Mouse (Mus musculus): ENCODE measurements at regions not wholly inside any gene's neighbourhood (a gene's known extent, or its start where the extent isn't known, plus 50 kb on each side); places are given as distances from the start of the nearest gene placed in this dataset.

DNA sequence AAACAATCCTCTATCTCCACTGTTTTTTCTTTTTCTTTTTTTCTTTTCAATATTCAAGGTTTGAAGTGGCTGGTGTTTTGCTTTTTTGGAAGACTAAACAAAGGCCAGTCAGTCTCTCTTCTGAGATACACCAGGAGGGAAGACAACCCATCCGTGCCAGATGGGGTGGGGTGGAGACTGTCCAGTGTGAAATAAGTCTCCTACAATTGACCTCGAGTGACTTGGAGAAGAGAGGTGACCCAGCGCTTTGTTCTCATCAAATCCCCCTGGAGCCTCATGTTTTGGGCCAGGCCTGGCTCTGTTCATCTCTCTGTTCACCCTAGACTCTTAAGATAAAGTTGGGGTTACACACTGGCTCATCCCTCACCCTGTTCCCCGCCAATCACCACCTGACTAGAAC lies 169.2 kb upstream of the Tbca start:
- no peak for DNase-seq (ENCODE audit: low spot score)

DNA sequence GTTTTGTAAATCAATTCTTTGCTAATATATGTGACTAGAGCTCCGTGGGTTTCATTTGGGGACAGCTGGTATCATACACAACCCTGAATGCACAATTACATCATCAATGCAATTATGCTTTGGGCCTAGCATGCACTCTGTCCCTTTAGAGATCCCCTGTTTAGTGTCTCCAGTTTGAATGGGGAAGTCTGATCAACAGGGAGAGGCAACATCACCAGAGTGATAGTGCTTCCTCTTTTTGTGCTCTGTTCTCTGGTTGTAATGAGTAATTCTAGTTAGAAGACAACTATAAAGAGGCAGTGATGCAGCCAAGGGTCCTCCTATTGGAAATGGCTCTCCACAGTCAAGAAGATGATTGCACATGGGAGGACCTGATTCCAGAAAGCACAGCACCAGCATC lies 158.7 kb upstream of the Tbca start:
- DNase-seq (ENCODE audit: low spot score) = no peak

DNA sequence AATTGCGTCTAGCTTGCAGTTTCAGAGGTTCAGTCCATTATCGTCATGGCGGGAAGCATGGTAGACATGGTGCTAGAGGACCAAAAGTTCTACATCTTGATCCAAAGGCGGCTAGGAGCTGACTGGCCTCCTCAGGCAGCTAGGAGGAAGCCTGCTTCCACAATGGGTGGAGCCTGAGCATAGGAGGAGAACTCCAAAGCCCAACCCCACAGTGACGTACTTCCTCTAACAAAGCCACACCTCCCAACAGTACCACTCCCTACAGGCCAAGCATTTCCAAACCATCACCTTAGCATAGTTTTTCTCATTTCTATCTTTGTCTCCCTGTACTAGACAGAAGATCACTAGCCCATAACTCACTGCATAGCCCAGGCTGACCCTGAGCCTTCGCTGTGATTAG lies 158.0 kb upstream of the Tbca start:
- no peak for DNase-seq (ENCODE audit: low spot score)

DNA sequence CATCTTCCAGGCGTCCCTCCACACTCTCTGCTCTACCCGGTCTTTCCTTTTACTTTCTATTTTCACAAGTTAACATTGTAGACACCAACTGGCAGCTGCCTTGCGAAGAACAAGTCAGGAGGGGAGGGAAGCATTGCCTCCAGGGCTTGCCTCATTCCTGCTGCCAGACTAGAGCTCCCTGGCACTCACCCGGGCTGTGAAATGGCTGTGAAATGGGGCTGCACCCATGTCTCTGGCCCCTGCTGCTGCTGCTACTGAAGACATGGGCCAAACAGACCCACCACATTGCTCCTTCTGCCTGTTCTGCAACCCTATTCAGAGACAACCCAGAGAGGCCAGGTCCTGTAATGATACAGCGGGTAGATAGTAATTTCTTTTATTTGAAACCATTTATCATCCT lies 156.0 kb upstream of the Tbca start:
- no peak for DNase-seq (ENCODE audit: low spot score)

DNA sequence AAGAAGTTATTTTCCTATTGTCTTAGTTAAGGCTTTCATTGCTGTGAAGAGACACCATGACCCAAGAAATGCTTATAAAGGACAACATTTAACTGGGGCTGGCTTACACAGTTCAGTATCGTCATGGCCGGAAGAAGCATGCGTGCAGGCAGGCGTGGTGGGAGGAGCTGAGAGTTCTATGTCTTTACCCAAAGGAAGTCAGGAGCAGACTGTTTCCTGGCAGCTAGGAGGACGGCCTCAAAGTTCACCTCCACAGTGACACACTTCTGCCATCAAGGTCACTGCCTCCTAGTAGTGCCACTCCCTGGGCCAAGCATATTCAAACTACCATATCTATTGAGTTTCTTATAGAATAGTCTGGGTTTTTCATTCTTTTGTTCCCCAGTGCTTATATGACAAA lies 148.4 kb upstream of the Tbca start:
- DNase-seq (ENCODE audit: low spot score) = no peak

DNA sequence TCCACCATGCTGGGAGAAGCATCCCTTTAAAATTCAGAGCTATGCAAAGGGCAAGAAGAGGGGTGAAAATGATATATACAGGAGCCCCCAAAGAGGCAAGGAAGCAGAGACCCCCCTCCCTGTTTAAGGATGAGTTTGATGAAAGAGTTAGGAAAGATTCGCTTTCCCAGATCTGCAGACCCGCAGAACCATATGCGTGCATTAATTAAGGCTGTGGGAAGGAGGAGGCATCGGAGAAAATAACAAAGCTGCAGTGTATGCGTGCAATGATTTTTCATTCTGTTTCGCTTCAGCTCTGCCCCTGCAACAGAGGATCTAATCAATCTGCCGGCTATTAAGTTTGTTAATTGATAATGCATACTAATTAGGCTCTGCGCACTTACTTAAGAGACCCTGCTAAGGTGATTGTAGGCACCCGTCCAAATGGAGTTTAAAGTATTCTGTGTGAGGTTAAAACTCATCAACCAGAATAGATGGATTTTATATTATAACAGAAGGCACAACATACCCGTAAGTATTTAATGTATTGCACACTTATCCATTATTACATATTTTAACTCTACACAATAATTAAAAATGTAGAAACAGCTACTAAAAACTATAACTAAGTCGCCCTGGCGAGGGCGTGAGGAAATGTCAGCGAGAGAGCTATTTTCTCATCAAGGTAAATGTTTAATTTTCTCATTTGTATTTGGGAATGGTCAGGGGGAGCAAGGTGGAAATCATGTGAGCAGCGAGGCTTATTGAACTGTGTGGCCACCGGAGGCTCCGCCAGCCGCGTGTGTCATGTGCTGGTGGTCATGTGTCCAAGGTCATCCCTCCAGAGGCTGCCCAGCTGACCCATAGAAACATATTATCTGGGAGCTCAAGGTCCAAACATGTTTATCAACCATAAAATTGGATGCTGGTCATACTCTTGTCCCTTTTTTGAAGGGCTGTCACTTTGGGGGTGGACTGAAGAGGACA lies 143.2 kb upstream of the Tbca start:
- no peak for DNase-seq (ENCODE audit: low spot score)

DNA sequence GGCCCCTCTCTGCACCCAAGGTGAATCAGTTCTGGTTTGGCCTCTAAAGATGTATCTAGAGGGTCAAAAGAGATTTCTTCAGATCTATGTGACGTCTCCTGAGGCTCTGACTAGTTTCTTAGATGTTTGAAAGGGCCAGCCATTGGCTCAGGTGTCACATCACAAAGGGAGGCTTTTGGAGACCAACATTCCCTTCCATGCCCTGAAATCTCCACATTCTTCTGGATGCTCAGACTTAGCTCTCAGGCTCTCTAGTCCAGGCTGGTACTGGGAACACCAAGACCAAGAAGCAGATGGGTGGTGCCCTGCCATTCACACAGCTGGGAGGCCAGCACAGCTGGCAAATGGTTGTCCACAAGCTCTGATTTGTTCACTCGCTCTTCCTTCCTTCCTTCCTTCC lies 142.4 kb upstream of the Tbca start:
- DNase-seq (ENCODE audit: low spot score) = no peak

DNA sequence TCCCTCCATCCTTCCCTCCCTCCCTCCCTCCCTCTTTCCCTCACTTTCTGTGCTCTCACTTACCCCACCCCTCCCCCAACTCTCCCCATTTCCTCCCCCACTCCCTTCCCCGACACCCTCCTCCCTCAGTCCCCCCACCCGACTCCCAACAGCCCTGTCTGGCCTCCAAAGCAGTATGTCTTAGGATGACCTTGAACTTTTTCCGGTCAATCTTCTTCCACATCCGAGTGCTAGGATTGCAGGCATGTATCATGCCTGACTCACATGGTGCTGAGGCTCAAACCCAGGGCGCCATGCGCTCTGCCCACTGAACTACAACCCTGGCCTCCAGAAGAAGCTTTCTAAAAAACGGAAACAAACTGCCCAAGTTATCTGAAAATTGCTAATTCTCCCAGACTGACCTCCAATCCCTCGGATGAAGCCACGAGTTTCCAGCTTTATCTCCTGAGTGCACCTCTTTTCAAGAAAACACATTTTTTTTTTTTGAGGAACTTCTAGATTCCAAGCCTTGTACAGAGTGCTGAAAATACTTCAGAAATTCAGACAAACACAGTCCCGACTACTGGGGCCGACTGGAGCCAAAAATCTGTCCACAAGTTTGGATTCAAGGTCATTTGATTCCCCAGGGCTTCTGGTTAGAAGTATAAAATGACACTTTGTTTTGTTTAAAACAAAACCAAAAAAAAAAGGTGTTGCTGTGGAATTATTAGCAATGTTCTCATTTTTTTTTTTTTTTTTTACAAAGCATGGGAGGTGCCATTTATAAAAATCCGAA lies 141.7 kb upstream of the Tbca start:
- no peak for DNase-seq (ENCODE audit: low spot score)

DNA sequence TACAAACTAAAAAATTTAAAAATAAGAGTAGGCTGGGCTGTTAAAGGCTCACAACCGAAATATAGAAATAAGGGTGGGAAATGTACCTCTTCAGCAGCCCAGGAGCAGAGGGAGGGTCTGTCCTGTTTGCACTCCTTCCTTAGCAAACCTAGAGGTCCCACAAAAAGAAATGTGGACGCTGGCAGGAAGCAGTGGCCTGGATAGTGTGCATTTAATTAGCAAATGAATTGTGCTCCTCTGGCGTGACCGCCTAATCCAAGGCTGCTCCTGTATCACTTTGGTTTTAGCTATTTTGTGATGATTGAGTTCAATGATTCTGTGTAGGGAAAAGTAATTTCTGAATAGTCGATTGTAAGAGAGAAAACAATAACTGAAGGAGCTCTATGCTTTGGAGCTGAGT lies 141.1 kb upstream of the Tbca start:
- DNase-seq (ENCODE audit: low spot score) = no peak

DNA sequence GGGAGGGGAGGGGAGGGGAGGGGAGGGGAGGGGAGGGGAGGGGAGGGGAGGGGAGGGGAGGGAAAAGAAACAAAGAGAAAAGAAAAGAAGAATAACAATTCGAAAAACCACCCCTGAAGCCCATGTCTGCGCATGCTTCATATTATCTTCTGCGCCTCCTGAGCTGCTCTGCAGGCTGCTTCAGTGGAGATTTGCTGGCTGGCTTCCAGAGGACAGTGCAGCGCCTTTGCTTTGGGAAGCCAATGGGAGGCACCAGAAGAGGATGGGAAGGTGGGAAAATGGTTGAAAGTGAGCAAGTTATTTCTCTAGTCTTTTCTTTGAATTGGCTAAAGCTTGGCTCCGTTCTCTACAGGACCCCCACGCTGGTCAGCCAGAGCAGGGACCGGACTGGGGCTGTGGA lies 137.8 kb upstream of the Tbca start:
- no peak for DNase-seq (ENCODE audit: low spot score)

DNA sequence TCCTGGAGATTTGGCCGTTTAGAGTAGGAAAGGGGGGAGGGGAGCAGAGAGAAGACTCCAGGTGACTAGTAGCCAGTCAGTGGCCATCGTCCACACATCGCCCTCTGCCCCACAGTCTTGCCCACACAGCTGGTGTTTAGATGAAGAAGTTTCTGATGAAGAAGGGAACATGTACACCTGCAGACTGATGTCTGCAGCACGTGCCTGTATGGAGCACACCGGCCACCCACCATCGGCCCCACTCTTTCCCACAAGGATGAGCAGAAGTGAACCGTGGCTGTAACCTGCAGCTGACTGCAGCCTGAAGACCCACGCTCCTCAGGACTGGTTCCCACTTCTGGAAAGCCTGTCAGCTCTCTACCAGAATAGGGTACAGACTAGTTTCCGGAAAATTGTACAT lies 121.1 kb upstream of the Tbca start:
- DNase-seq (ENCODE audit: low spot score) = no peak

DNA sequence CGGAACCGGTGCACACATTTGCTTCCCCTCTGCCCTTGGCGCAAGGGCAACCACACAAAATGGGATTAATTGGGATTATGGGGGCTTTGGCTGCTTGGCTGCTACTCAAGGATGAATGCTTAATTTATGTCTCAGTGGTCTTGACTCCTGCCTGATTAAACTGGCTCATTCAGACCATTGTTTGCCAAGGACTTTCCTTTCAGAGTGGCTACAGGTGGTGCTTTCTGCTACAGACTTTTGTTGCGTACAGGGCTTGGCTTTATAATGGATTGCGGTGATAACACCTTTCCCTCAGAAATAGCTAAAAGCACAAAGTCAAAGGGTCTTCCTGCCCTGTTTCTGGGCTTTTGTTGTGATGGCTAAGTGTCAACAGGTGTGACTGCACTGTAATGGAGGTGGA lies 120.4 kb upstream of the Tbca start:
- no peak for DNase-seq (ENCODE audit: low spot score)

DNA sequence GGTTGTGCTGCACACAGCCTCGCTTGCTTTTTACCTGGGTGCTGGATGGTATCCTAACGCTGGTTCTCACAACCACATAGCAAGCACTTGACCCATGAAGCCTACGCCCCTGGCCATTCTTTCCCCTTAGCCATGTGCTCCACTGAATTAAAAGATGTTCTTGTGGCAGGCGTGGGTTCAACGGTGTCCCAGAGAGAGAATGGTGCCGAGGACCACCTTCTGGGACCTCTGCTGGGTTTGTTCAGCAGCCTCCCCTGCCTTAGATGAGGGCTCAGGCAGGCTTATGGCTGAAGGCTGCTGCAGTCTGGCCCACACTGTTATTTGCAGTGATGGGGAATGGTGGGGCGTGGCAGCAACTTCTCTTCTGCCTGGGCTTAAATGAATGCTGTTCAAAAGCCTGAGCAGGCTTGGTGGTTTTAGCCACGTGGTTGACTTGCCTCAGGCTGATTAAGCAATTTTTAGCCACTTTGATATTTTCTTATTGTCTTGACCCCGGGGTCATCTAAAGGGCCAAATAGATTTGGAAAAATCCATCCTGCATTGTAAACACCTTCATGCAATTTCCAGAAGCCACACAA lies 119.5 kb upstream of the Tbca start:
- DNase-seq (ENCODE audit: low spot score) = no peak

DNA sequence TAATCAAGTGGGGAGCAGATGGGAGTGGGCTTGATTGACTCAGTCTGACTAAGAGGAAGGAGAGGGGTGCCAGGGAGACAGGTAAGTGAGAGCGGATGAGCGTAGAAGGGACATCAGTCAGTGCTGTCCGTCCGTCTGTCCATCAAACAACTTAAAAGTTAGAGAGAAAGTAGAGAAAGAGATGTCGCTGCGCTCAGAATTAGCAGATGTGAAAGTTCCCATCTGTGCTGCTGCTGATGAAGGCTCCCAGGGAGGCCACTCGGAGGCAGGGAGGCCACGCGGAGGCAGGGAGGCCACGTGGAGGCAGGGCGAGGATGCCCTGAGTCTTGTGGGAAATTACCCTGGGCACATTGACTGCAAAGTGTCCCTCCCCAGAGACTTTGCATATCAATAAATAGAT lies 118.4 kb upstream of the Tbca start:
- DNase-seq (ENCODE audit: low spot score) = no peak

DNA sequence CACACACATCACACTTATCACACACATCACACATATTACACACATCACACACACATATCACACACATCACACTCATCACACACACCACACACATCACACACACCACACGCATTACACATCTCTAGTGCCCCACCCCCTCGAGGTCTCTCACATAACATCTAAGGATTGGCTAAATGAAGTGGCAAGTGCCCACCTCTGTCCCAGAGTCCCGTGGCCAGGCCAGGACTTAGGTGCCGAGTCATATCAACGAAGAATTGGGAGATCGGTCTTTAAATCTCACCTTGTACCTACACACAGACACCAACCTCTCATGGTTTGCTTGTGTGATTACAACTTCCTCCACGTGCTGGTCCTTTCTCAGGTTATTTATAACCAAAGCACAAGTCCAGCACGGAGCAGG lies 117.7 kb upstream of the Tbca start:
- DNase-seq (ENCODE audit: low spot score) = no peak

DNA sequence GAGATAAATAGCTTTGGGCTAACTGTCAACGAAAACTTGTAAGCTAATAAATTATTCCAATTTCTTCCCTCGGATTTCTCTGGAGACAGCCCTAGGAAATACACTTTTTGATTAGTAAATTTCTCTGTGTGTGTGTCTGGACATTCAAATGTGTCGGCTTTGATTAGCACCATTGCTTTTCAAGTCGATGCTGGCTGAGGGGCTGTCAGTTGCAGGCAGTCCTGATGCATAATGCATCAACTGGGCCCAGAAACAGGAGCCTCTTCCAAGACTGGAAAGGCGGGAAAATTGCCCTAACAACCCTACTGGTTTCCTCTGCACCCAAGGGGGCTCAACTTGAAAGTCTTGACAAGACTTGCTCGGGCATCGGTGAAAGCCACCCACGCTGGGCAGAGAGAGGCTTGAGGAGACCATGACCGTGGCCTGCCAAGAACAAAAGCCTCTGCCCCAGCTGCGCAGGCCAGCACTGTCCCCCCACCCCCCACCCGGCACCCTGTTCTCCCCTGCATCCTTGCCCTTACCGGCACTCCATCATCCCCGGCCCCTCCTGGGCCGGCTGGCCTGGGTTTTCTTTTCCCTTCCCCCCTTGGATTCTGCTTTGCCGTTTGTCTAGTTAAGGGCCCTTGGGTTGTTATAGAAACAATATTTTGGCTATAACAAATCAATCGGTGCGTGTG lies 108.1 kb upstream of the Tbca start:
- no peak for DNase-seq (ENCODE audit: low spot score)

DNA sequence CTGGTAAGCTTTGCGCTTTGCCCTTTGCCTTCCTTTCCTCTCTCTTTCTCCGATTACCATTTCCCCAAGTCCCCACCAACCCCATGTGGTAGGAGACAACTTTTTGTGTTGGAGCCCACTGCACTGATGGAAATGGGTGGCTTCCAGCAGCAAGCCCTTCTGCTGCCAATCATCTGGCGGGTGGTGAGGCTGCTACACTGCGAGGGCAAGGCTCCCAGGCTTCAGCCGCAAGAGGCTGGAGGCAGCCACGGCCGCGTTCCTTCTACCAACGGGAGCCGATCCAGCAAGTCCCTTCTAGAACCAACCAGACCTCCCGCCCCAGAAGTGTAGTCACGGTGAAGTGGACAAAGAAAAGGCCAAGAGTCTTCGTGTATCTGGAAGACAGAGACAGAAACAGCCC lies 107.1 kb upstream of the Tbca start:
- no peak for DNase-seq (ENCODE audit: low spot score)

DNA sequence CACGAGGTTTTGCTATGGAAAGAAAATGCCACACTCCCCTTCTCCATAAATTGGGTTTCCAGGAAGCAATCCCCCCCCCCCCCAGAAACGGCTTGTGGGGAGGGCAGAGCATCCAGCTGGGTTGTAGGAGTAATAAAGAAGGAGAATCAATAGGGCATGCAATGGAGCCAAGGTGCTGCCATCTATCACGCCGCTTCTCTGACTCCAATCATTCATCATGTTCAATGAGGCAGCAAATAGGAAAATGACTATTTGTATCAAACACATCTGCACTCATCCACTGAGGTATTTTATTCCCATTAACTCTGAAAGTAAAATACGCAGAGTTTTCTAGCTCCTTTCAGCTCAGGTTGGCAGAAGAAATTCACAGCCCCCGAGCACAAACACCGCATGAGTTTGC lies 103.5 kb upstream of the Tbca start:
- DNase-seq (ENCODE audit: low spot score) = peak; percentile 29

DNA sequence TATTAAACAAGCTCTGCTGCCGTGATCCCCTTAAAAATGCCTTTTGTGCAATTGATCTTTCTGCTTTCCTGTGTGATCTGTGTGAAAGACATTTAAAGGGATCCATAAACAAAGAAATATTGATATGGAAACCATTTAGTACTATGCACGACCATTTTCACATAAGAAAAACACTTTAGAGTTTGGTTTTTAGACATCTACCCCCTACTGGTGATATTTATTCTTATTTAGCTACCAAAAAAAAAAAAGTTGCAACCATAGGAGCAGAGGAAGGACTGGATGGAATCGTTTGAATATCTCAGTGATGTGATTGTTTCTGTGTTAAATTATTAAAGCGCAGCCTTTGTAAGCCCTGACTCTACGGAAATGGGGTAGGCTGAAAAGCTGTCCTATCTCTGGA lies 101.4 kb upstream of the Tbca start:
- no peak for DNase-seq (ENCODE audit: low spot score)

DNA sequence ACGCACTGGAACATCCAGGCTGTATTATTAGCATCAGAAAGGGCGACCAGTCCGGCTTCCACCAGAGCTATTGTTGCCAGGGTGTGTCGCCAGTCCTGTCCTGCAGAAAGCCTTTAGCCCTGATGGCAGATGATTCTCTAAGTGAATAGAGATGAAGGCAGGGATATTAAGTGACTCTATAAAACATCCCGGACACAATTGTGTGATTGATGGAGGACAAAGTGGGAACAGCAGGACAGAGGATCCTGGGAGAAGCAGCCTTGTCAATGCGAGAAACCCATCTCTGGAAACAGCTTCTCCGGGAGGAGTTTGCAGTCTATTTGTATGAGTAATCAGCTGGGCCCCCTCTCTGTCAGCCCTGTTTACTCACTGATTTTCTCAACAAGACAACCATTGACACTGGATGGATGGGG lies 82.1 kb upstream of the Tbca start:
- DNase-seq (ENCODE audit: low spot score) = peak; percentile 38

DNA sequence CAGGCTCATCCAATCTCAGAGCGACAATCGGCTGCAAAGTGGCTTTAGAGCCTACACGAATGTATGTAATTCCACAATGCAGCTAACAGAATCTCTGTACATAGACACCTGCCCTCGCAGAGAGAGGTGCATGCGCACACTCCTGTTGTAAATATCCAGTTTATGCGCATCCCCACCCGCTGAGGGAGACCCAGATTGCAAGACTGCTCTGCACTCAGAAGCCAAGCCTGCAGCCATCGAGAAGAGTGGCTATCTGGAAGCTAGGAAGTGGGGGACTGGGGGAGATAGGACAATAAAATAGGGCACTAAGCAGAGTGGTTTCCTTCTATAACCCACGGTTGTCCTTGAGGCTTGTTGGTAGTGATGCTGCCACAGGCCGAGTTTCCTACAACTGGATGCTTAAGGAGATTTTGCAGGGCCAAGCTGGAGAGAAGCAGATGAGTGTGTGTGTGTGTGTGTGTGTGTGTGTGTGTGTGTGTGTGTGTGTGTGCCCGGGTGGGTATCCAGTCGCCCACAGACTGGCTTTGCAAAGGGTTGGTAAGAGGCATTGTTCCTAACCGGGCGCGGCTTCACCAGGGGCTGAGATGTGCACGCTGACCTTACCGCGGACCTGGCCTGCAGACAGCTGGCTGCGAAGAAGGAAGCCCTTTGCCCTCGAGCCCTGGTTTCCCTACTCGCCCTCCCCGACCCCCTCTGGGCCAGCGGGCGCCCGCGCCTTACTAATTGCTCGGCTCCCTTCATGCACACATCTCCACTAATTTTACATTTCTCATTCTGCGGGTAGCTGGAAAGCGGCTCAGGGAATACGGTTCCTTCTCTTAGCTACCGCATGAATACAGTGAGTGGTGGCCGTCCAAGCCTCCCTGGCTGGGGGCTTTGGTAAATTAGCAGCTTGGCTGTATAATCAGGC lies 81.1 kb upstream of the Tbca start:
- peak; percentile 43 for DNase-seq (ENCODE audit: low spot score)

Measured in retina, embryonic 14.5 days (tissue).